Comparison of ENCODE assay signal across 9 mouse cellular contexts in genomic region chr11:96005403-96006271, GRCm38 (mm10). TPM values are rescaled to one million over a fixed set of nuclear protein-coding genes. Genes with fewer than 3 reads are reported as not detected.
DNase-seq lines count a peak whose midpoint lies in the region; ATAC-seq and TF ChIP-seq lines count a peak whose summit lies in the region.
"Had no signal": no experiment of that assay in that cellular context is flagged by ENCODE, and none has a peak within 500 bp of the region (broad histone marks: within the 10 kb centered on the region; RNA-seq: fewer than 3 reads in every experiment).

Gene Igf2bp1, minus strand, starts transcription at chr11:96005940.

- intact Hi-C loops in gastrocnemius, postnatal 14 days (cut with DNase I; ENCODE audit: low total_unique reads) = loop anchor here (10.0 kb wide), 1 partner anchor 199 kb away; no protein-coding TSS in a partner anchor

- peak within 1 kb of the TSS; percentile 86 for H3K4me3 ChIP-seq in erythroblast, embryonic 14.5 days (replicated peaks)
- H3K4me3 ChIP-seq in hindbrain, postnatal 0 days (ENCODE audit: low read length) = peak within 1 kb of the TSS; percentile 37

- peak within 1 kb of the TSS; percentile 51 for H3K27ac ChIP-seq in hindbrain, postnatal 0 days
- H3K27ac ChIP-seq: macrophage had no signal

- DNase-seq in gastrocnemius, postnatal 10 days = peak; percentile 56
- DNase-seq in gastrocnemius, postnatal 14 days = no peak
- DNase-seq in R1 (ENCODE audit: low read depth, low spot score) = peak; percentile 84
- DNase-seq in hindbrain, postnatal 0 days (ENCODE audit: low spot score) = peak; percentile 64
- DNase-seq in mesoderm, embryonic 11.5 days (ENCODE audit: low read depth, low spot score) = peak; percentile 86
- DNase-seq in thymus, postnatal 25 days = peak; percentile 8
- no peak for DNase-seq in layer of hippocampus, adult 18-20 months (ENCODE audit: low spot score in 2 of 2)

- H3K4me1 ChIP-seq in erythroblast, embryonic 14.5 days (ENCODE audit: control insufficient read depth) = peaks cover 60% of the 10 kb centered on the region
- H3K4me1 ChIP-seq in hindbrain, postnatal 0 days (ENCODE audit: insufficient read depth, low read length) = peaks cover 5% of the 10 kb centered on the region; the same call in 1 of the 2 replicates

- H3K9me3 ChIP-seq in erythroblast, embryonic 14.5 days (ENCODE audit: control insufficient read depth, low read length) = no peaks in the 10 kb centered on the region
- no peaks in the 10 kb centered on the region for H3K9me3 ChIP-seq in hindbrain, postnatal 0 days (ENCODE audit: low read length)

- peak; percentile 59 for ATAC-seq in hindbrain, postnatal 0 days

- H3K4me2 ChIP-seq in hindbrain, postnatal 0 days (ENCODE audit: low read depth, low read length) = peak within 1 kb of the TSS; percentile 55

- TF ChIP-seq CTCF in hindbrain, postnatal 0 days (IDR thresholded peaks at IDR 0.05; ENCODE audit: low read depth) = no peak

- no peaks in the 10 kb centered on the region for H3K36me3 ChIP-seq in erythroblast, embryonic 14.5 days (ENCODE audit: control insufficient read depth)
- H3K36me3 ChIP-seq in hindbrain, postnatal 0 days (ENCODE audit: insufficient read depth, low read length) = no peaks in the 10 kb centered on the region

- peaks cover 36% of the 10 kb centered on the region for H3K27me3 ChIP-seq in erythroblast, embryonic 14.5 days (ENCODE audit: control insufficient read depth)
- peaks cover 6% of the 10 kb centered on the region; the same call in 1 of the 2 replicates for H3K27me3 ChIP-seq in hindbrain, postnatal 0 days (ENCODE audit: insufficient read depth, low read length)

- H3K9ac ChIP-seq in hindbrain, postnatal 0 days (replicated peaks; ENCODE audit: low read length) = peak within 1 kb of the TSS; percentile 37

- under 1% methylated on average over 64 of the region's 74 CpGs for WGBS in hindbrain, postnatal 0 days

RNA-seq across cellular contexts. Expression of gene Igf2bp1, which starts in this region (rescaled TPM):
- total RNA-seq in gastrocnemius, postnatal 10 days (2021) = 1 to 10 TPM in 1 of 2 experiments, under 1 TPM in 1; 0.23 to 1.4 TPM
- under 1 TPM; 0.10 to 0.11 TPM for total RNA-seq in gastrocnemius, postnatal 14 days (2021)
- 1.0 and 1.8 TPM in 2 replicates for polyA plus RNA-seq in erythroblast, embryonic 14.5 days (2012)
- total RNA-seq in hindbrain, postnatal 0 days (2014; rRNA removed) = 4.1 and 5.3 TPM in 2 replicates
- 2.8 and 3.5 TPM in 2 replicates for polyA plus RNA-seq in hindbrain, postnatal 0 days (2015; fragmentation: Nextera tagmentation; extraction: Ambion mirVana)
- not detected for total RNA-seq in layer of hippocampus, adult 18-20 months (2021)
- polyA plus RNA-seq: macrophage had no signal

Comparison
In these comparisons a context has a peak if more than half of its experiments do, and no peak if none do; other contexts are left out.
1. DNase-seq: peak in gastrocnemius, postnatal 10 days (single experiment), R1 (single experiment), hindbrain, postnatal 0 days (single experiment), mesoderm, embryonic 11.5 days (single experiment) and thymus, postnatal 25 days (single experiment); none in gastrocnemius, postnatal 14 days (single experiment) and layer of hippocampus, adult 18-20 months (0 of 2).